Mouse (Mus musculus) regulatory T cell (primary cell): Measurements from ENCODE around the gene Dock9.

Experiments
- in situ Hi-C: fragments of 300-600 bp; cut with MboI, MseI; formaldehyde crosslinking; loops from one replicate; pipeline ENCODE4 v1.15.1; 2025; ENCODE audit warnings: high pct_unique_total_duplicates

Dock9 gene

DNA sequence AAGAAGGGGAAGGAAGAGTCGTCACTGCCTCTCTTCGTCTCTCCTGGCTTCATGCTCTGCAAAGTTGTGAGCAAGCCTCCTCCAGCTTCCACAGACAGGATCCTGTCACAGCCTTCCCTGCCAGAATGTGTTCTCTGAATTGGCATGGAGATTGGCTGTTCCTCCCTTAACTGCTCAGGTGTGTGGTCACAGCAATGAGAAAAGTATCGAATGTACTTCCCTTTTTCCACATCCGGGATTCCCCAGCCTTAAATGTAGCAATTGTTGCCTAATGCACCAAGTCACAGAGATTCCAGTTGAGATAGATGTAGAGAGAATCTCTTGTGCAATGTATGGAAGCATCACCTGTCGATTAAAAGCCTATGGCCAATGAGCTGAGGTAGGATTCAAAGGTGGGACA is 280.8 kb downstream of the Dock9 start:
- in situ Hi-C loops, result no loop called here

DNA sequence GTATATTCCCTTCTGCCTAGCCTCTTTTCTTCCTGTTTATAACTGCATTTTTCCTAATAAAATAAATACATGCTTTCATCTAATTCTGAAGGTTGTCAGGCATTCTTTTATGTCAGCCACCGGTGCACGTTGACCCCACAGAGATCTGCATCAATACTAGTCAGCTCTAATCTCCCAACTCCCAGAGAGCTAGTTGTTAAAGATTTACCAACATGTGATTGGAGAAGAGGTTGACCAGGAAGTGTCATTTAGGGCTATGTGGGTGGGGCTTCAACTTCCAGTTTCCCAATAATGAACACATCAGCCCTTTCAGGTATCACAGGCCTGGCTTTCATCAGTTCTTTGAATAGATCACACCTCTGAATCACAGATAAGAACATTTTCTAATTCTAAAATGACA is 288.7 kb downstream of the Dock9 start:
- in situ Hi-C loops, result no loop called here

- in situ Hi-C loops, result no loop called here
Measured at GRCm38 (mm10) chr14:121506336-121506735, 291.3 kb downstream of the Dock9 start.

DNA sequence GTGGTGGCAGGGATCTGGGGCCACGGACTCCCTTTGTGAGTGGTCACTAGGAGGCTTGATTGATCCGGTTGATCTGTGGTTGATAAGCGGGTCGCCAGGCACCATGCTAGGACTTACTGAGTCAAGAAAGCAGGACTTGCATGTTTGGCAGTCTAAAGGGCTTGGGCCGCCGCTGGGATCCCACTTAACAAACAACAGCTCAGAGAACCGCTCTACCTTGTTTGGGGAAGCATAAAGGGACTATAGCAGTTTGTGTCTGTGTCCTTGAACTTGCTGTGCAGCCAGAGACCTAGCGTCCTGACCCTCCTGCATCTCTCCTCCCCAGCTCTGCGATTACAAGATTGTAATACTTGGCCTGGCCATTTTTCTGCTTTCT is 292.2 kb downstream of the Dock9 start:
- in situ Hi-C loops, result no loop called here

- in situ Hi-C loops, result no loop called here
Measured at GRCm38 (mm10) chr14:121504781-121505484, 292.7 kb downstream of the Dock9 start, which contains the start of gene Slc15a1. Gene Slc15a1, minus strand, starts transcription at chr14:121505252.

DNA sequence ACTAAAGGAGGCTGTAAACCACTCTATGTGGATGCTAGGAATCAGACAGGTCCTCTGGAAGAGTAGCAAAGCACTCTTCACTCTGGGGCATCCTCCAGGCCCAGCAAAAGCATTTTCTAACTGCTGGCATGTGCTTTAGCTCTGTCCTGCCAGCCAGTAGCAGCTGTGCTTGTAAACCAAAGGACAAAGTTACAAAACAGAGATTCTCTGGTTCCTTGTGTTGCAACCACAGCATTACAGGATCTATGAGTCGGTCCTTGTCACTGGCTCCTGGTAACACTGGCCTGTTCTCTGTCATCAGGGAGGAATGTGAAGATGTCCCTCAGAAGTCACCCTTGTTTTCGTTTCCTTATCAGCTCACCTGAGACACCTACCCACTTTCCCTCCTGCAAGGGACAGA is 297.1 kb downstream of the Dock9 start:
- in situ Hi-C loops, result no loop called here

DNA sequence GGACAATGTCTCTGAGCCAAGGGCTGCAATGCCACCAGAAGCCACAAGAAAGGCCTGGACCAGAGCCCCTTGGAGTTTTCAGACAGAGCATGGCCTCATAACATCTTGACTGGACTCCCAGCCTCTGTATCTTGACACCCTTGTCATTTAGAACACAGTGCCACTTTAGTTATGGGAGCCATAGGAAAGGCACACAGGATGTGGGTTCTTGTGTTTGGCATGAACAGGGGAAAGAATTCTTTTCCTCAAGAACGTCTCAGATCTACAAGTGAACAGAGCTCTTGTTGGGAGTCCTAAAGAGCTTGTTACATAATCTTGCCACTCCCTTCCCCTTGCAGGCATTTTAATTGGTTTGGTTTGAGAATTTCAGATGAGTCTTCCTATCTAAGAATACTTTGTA is 297.9 kb downstream of the Dock9 start:
- in situ Hi-C loops, result no loop called here

DNA sequence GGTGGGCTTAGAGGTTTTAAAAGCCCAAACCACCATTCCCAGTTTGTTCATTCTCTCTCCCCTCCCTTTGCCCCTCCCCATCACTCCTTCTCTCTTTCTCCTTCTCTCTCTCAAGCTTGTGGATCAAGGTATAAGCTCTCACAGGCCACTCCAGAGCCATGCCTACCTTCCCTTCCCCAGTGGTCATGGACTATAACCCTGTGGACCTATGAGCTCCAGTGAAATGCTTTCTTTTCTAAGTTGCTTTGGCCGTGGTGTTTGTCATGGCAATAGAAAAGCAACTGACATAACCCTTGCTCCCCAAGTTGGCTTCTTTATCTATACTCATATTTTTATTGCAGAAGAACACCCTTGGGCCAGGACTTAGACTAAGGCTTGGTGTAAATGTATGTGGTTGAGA is 299.8 kb downstream of the Dock9 start:
- in situ Hi-C loops, result no loop called here

GRCm38 (mm10) chr14:121495741-121496140 is 301.9 kb downstream of the Dock9 start:
- in situ Hi-C loops, result no loop called here

DNA sequence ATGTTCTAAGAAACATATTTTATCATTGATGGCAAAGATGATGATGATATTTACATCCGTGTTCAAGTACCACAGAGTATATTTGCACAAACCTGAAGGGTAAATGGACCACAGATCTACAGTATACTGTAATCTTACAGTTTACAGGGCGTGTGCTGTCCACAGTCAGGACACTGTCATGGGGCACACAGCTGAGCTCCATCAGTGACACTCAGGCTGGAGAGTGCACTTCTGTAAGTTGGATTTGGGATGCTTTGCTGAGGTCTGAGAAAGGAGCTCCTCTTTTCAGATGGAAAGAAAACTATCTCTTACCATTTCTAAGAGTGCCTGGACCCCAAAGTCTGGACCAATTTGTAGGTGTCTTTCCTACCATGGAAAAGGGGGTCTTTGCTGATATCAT is 302.5 kb downstream of the Dock9 start:
- in situ Hi-C loops, result no loop called here

DNA sequence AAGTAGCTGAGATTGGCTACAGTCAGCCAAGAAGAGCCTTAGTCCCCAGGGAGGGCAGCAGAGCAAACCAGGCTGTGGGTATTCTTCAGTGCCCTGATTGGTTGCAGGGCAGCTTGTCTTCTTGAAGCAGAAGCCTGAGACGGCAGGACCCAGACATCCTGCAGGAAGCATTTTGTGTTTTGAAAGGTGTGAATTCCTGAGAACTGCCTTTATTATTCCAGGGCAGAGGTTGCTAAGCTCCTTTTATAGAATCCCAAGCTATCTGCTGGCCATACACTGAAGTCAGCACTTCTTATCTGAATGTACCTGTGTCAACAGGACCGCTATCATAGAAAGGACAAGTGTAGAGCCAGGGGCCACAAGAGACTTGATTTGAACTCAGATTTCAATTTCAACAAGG is 303.4 kb downstream of the Dock9 start:
- in situ Hi-C loops, result no loop called here

DNA sequence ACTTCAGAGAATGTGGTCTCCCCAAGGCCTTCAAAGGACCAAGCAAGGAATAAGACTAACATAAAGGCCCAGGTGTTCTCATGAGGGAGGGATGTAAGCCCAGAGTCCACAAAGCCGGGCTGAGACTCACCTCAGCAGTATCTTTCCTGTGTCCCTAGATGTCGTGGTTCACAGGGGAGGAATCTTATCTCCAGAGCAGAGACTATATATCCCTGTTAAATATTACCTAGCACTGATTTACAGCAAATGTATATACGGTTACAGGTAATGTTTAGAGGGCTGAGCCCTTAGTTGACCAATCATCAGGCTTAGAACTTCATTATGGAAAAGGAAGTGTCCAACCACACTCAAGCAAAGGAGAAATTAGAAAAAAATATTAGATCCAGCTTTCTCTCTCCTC is 303.9 kb downstream of the Dock9 start:
- in situ Hi-C loops, result no loop called here

- in situ Hi-C loops, result no loop called here
Measured at GRCm38 (mm10) chr14:121492328-121492727, 305.3 kb downstream of the Dock9 start.
